In genomic region chr16:35768469-35768784, GRCm38 (mm10) we compare ENCODE assay signal across 8 mouse cellular contexts. TPM values are rescaled to one million over a fixed set of nuclear protein-coding genes. Genes with fewer than 3 reads are reported as not detected.
DNase-seq lines count a peak whose midpoint lies in the region; ATAC-seq and TF ChIP-seq lines count a peak whose summit lies in the region.

No protein-coding gene starts in this region.

- no peaks in the 10 kb centered on the region for H3K36me3 ChIP-seq in kidney, adult 2 months (ENCODE audit: control insufficient read depth, insufficient read depth, low read length)
- H3K36me3 ChIP-seq in MEL (ENCODE audit: control insufficient read depth in 1 of 2, insufficient read depth in 2 of 2, low read length in 2 of 2), result peaks cover 0 to 12% of the 10 kb centered on the region in 2 experiments; a peak in 2 of 4 replicates
- no peaks in the 10 kb centered on the region for H3K36me3 ChIP-seq in hindbrain, embryonic 14.5 days (replicated peaks; ENCODE audit: control insufficient read depth, insufficient read depth)
- no peaks in the 10 kb centered on the region for H3K36me3 ChIP-seq in midbrain, embryonic 14.5 days (ENCODE audit: control insufficient read depth, insufficient read depth, low read length)

- no peak for TF ChIP-seq RAD21 in MEL (IDR thresholded peaks at IDR 0.05; ENCODE audit: low read depth, low read length)

- no peak for TF ChIP-seq POLR2A in kidney, adult 2 months (IDR thresholded peaks at IDR 0.05; ENCODE audit: low read depth, low read length)
- TF ChIP-seq POLR2A in MEL (IDR thresholded peaks at IDR 0.05; ENCODE audit: control insufficient read depth in 1 of 2, insufficient read depth in 1 of 2, low read depth in 1 of 2, low read length in 2 of 2, poor library complexity in 1 of 2), result no peak

- peak overlapping the region; percentile 86 for H3K4me2 ChIP-seq in hindbrain, embryonic 14.5 days (replicated peaks)
- peak overlapping the region; percentile 90 for H3K4me2 ChIP-seq in midbrain, embryonic 14.5 days (ENCODE audit: low read length)

- H3K27me3 ChIP-seq in kidney, adult 2 months (replicated peaks; ENCODE audit: control insufficient read depth, insufficient read depth, low read length), result no peaks in the 10 kb centered on the region
- H3K27me3 ChIP-seq in MEL (ENCODE audit: control insufficient read depth in 1 of 2, insufficient read depth in 2 of 2, low read length in 2 of 2), result no peaks in the 10 kb centered on the region
- no peaks in the 10 kb centered on the region for H3K27me3 ChIP-seq in hindbrain, embryonic 14.5 days (ENCODE audit: control insufficient read depth, insufficient read depth, low read length)
- no peaks in the 10 kb centered on the region for H3K27me3 ChIP-seq in midbrain, embryonic 14.5 days (ENCODE audit: control insufficient read depth, insufficient read depth, low read length)

- DNase-seq in kidney, adult 2 months, result no peak
- no peak for DNase-seq in kidney, postnatal 10 days
- no peak for DNase-seq in MEL (ENCODE audit: low read depth, low spot score)
- no peak for DNase-seq in hindbrain, embryonic 14.5 days (ENCODE audit: low spot score)
- DNase-seq in midbrain, embryonic 14.5 days, result peak; percentile 28
- no peak for DNase-seq in embryo, embryonic 10 days (ENCODE audit: low spot score)
- no peak for DNase-seq in gastrocnemius, postnatal 10 days
- DNase-seq in cerebellum, adult 11 months, result no peak

- peak overlapping the region; percentile 69 for H3K4me3 ChIP-seq in kidney, adult 2 months (ENCODE audit: insufficient read depth, low read depth, low read length)
- peak overlapping the region; percentile 75 to 92 for H3K4me3 ChIP-seq in MEL (ENCODE audit: control insufficient read depth in 1 of 2, insufficient read depth in 1 of 2, low read depth in 2 of 2, low read length in 2 of 2)
- peak overlapping the region; percentile 95 for H3K4me3 ChIP-seq in hindbrain, embryonic 14.5 days (replicated peaks; ENCODE audit: low read length)
- peak overlapping the region; percentile 85 for H3K4me3 ChIP-seq in midbrain, embryonic 14.5 days (replicated peaks; ENCODE audit: low read depth, low read length)

- no peak for TF ChIP-seq CTCF in kidney, adult 2 months (conservative IDR thresholded peaks at IDR 0.05; ENCODE audit: insufficient read depth, insufficient read length, low read depth, low read length)
- no peak for TF ChIP-seq CTCF in MEL (IDR thresholded peaks at IDR 0.05 in 2 of 3, conservative IDR thresholded peaks at IDR 0.05 in 1 of 3; ENCODE audit: control insufficient read depth in 1 of 3, insufficient read depth in 1 of 3, low read depth in 2 of 3, low read length in 3 of 3, poor library complexity in 1 of 3, severe bottlenecking in 1 of 3)

- H3K27ac ChIP-seq in kidney, adult 2 months (ENCODE audit: insufficient read depth, low read depth, low read length), result no peak overlapping the region
- no peak overlapping the region for H3K27ac ChIP-seq in MEL (ENCODE audit: control insufficient read depth, low read depth, low read length)
- H3K27ac ChIP-seq in hindbrain, embryonic 14.5 days, result peak overlapping the region; percentile 55; the same call in 1 of the 2 replicates
- no peak overlapping the region; the same call in 1 of the 2 replicates for H3K27ac ChIP-seq in midbrain, embryonic 14.5 days (replicated peaks; ENCODE audit: low read depth, low read length)

- peaks cover 9% of the 10 kb centered on the region for H3K4me1 ChIP-seq in kidney, adult 2 months (ENCODE audit: control insufficient read depth, insufficient read depth, low read length)
- H3K4me1 ChIP-seq in MEL (ENCODE audit: control insufficient read depth in 1 of 2, insufficient read depth in 2 of 2, low read length in 2 of 2), result peaks cover 5 to 23% of the 10 kb centered on the region in 2 experiments
- peaks cover 33% of the 10 kb centered on the region for H3K4me1 ChIP-seq in hindbrain, embryonic 14.5 days (replicated peaks; ENCODE audit: control insufficient read depth, insufficient read depth, low read length)
- H3K4me1 ChIP-seq in midbrain, embryonic 14.5 days (ENCODE audit: control insufficient read depth, insufficient read depth, low read length), result peaks cover 32% of the 10 kb centered on the region

- no peaks in the 10 kb centered on the region for H3K9me3 ChIP-seq in MEL (replicated peaks; ENCODE audit: insufficient read depth, low read length)
- H3K9me3 ChIP-seq in hindbrain, embryonic 14.5 days (ENCODE audit: control insufficient read depth, low read length), result no peaks in the 10 kb centered on the region
- H3K9me3 ChIP-seq in midbrain, embryonic 14.5 days (ENCODE audit: control insufficient read depth, low read length), result no peaks in the 10 kb centered on the region

- H3K79me2 ChIP-seq in MEL (ENCODE audit: control insufficient read depth, insufficient read depth, low read length, poor library complexity), result peaks cover 12% of the 10 kb centered on the region

- no peak for ATAC-seq in hindbrain, embryonic 14.5 days (ENCODE audit: low FRiP score)
- ATAC-seq in midbrain, embryonic 14.5 days (ENCODE audit: low FRiP score, low TSS enrichment), result no peak

- TF ChIP-seq EP300 in MEL (IDR thresholded peaks at IDR 0.05; ENCODE audit: low read depth in 1 of 2, low read length in 2 of 2), result no peak

- 32% methylated on average over 6 of the region's 6 CpGs for WGBS in kidney, adult 2 months
- 28% methylated on average over 6 of the region's 6 CpGs for WGBS in hindbrain, embryonic 14.5 days
- 26% methylated on average over 6 of the region's 6 CpGs for WGBS in midbrain, embryonic 14.5 days

- H3K9ac ChIP-seq in MEL (ENCODE audit: control insufficient read depth, low read depth, low read length, poor library complexity, severe bottlenecking), result peak overlapping the region; percentile 83
- H3K9ac ChIP-seq in hindbrain, embryonic 14.5 days, result peak overlapping the region; percentile 93
- peak overlapping the region; percentile 85 for H3K9ac ChIP-seq in midbrain, embryonic 14.5 days (replicated peaks; ENCODE audit: low read length)

TF ChIP-seq in MEL, 35 proteins besides CTCF, POLR2A, EP300 and RAD21:
- TF ChIP-seq ELF1 (IDR thresholded peaks at IDR 0.05; ENCODE audit: low read depth, low read length) (no peak), CHD2 (IDR thresholded peaks at IDR 0.05; ENCODE audit: low read length) (no peak), TCF12 (IDR thresholded peaks at IDR 0.05; ENCODE audit: low read depth, low read length) (no peak), JUND (IDR thresholded peaks at IDR 0.05; ENCODE audit: low read depth, low read length) (no peak), POLR2AphosphoS2 (IDR thresholded peaks at IDR 0.05; ENCODE audit: low read length) (no peak), ETS1 (IDR thresholded peaks at IDR 0.05; ENCODE audit: low read depth, low read length) (no peak), MAFK (IDR thresholded peaks at IDR 0.05; ENCODE audit: borderline replicate concordance, low read depth, low read length) (no peak), UBTF (IDR thresholded peaks at IDR 0.05; ENCODE audit: borderline replicate concordance, insufficient read depth, low read depth, low read length) (no peak), ZKSCAN1 (IDR thresholded peaks at IDR 0.05; ENCODE audit: low read depth, low read length) (no peak), RCOR1 (IDR thresholded peaks at IDR 0.05; ENCODE audit: low read depth, low read length) (no peak), POLR2AphosphoS5 (IDR thresholded peaks at IDR 0.05; ENCODE audit: borderline replicate concordance, low read depth, low read length) (no peak)

RNA-seq across cellular contexts. Expression of gene Dirc2, which starts 0.7 kb away (rescaled TPM):
- 33.3 and 35.1 TPM in 2 replicates for polyA plus RNA-seq in kidney, adult 2 months (2012; rRNA removed)
- total RNA-seq in MEL (2012; rRNA removed), result 1.6 and 2.1 TPM in 2 replicates
- 1 to 10 TPM in 1 of 2 experiments, not detected in 1; 4.1 TPM for polyA plus RNA-seq in MEL (2012; ENCODE audit: insufficient read depth in 1 of 2, insufficient read length in 2 of 2, low read depth in 1 of 2, low replicate concordance in 2 of 2, missing spikeins in 1 of 2)
- polyA plus RNA-seq in hindbrain, embryonic 14.5 days (2014; fragmentation: Nextera tagmentation; extraction: Ambion mirVana), result 44.9 and 56.2 TPM in 2 replicates
- polyA plus RNA-seq in midbrain, embryonic 14.5 days (2014; fragmentation: Nextera tagmentation; extraction: Ambion mirVana), result 40.5 and 44.5 TPM in 2 replicates
- total RNA-seq in gastrocnemius, postnatal 10 days (2021), result 10 to 100 TPM; 29.2 to 35.4 TPM

RNA-seq across cellular contexts. Expression of gene Hspbap1, which starts 1.7 kb away (rescaled TPM):
- polyA plus RNA-seq in kidney, adult 2 months (2012; rRNA removed), result 6.2 and 7.0 TPM in 2 replicates
- 7.2 and 9.6 TPM in 2 replicates for total RNA-seq in MEL (2012; rRNA removed)
- 1 to 10 TPM in 1 of 2 experiments, not detected in 1; 9.6 TPM for polyA plus RNA-seq in MEL (2012; ENCODE audit: insufficient read depth in 1 of 2, insufficient read length in 2 of 2, low read depth in 1 of 2, low replicate concordance in 2 of 2, missing spikeins in 1 of 2)
- 15.1 and 17.3 TPM in 2 replicates for polyA plus RNA-seq in hindbrain, embryonic 14.5 days (2014; fragmentation: Nextera tagmentation; extraction: Ambion mirVana)
- polyA plus RNA-seq in midbrain, embryonic 14.5 days (2014; fragmentation: Nextera tagmentation; extraction: Ambion mirVana), result 13.4 and 18.1 TPM in 2 replicates
- total RNA-seq in gastrocnemius, postnatal 10 days (2021), result 1 to 10 TPM; 2.6 to 3.7 TPM
